Mouse (Mus musculus) forebrain, postnatal 0 days (tissue): ENCODE data around the gene 4930404N11Rik. TPM values are rescaled to one million over a fixed set of nuclear protein-coding genes. Genes with fewer than 3 reads are reported as not detected.

Source experiments
- ATAC-seq: fragments of 200-750 bp; cut with Nextera tagmentation; 2 replicates; pipeline ENCODE4 v1.8.0; 2017; ENCODE audit warnings: mild to moderate bottlenecking, moderate library complexity
- DNase-seq: peaks from one replicate; pipeline ENCODE4 v3.0.0-alpha.2; 2015
- H3K27ac ChIP-seq: fragments of 300-500 bp; sonication (generic); 2 replicates; pipeline ENCODE4 v1.5.1; 2014; ENCODE audit warnings: low read depth, mild to moderate bottlenecking, antibody characterized with exemption, low read length, moderate library complexity, mixed read lengths
- H3K27me3 ChIP-seq: fragments of 300-500 bp; sonication (generic); 2 replicates; pipeline ENCODE4 v1.6.1; 2014; ENCODE audit warnings: mild to moderate bottlenecking, low read length, mixed read lengths; ENCODE audit not compliant: insufficient read depth
- H3K36me3 ChIP-seq: fragments of 300-500 bp; sonication (generic); 2 replicates; pipeline ENCODE4 v1.6.1; 2014; ENCODE audit warnings: mild to moderate bottlenecking, moderate library complexity; ENCODE audit not compliant: insufficient read depth
- H3K4me1 ChIP-seq: fragments of 300-500 bp; sonication (generic); 2 replicates; pipeline ENCODE4 v1.6.1; 2014; ENCODE audit warnings: antibody characterized with exemption; ENCODE audit not compliant: insufficient read depth
- H3K4me2 ChIP-seq: fragments of 300-500 bp; sonication (generic); 2 replicates; pipeline ENCODE4 v1.6.1; 2014; ENCODE audit warnings: low read depth, mild to moderate bottlenecking, moderate library complexity
- H3K4me3 ChIP-seq: fragments of 300-500 bp; sonication (generic); 2 replicates; pipeline ENCODE4 v1.5.1; 2014; ENCODE audit warnings: low read depth, low read length, mixed read lengths
- H3K9ac ChIP-seq: fragments of 300-500 bp; sonication (generic); 2 replicates; pipeline ENCODE4 v1.6.1; 2014; ENCODE audit warnings: mild to moderate bottlenecking
- H3K9me3 ChIP-seq: fragments of 300-500 bp; sonication (generic); 2 replicates; pipeline ENCODE4 v1.6.1; 2016; ENCODE audit warnings: low read length
- CTCF ChIP-seq: sonication (generic); IDR thresholded peaks from 2 replicates; pipeline ENCODE4 v1.5.1; 2016; ENCODE audit warnings: antibody characterized with exemption, control low read depth, low read depth
- WGBS: fragments of 180-500 bp; shearing (Covaris S2); extraction: QIAGEN DNeasy Blood & Tissue Kit; methylation state at CpG from one replicate; pipeline ENCODE4 v1.1.7; 2014; 5-methylcytosine and 5-hydroxymethylcytosine counted together
- polyA plus RNA-seq: library from polyadenylated mRNA; unstranded; fragments of >200 nt; fragmentation: Nextera tagmentation; extraction: Ambion mirVana; gene quantifications from 2 replicates; pipeline ENCODE4 v1.2.1, GENCODE M21; 2015
- total RNA-seq: library from RNA; depleted of rRNA; stranded (reverse); fragments of >200 nt; gene quantifications from 2 replicates; pipeline ENCODE4 v1.2.3, GENCODE M21; 2014

The 4930404N11Rik gene
- total and polyA plus RNA-seq, 2 experiments from 2014 or later = 0.16 TPM; not detected in 1

GRCm38 (mm10) chr10:81340551-81341332, 24.9 kb downstream of the 4930404N11Rik start:
- Histone ChIP-seq H3K36me3 (no peaks in the 10 kb centered on the region), H3K9ac (no peak overlapping the region), H3K4me3 (no peak overlapping the region), H3K4me1 (no peaks in the 10 kb centered on the region), H3K27ac (no peak overlapping the region), H3K9me3 (no peaks in the 10 kb centered on the region), H3K4me2 (no peak overlapping the region), H3K27me3 (peaks cover 36% of the 10 kb centered on the region)
- 42% methylated on average over 17 of the region's 17 CpGs for WGBS
- DNase-seq (no peak), ATAC-seq (no peak)
- no peak for TF ChIP-seq CTCF

- Histone ChIP-seq H3K27ac (no peak overlapping the region), H3K4me3 (no peak overlapping the region), H3K27me3 (peaks cover 6% of the 10 kb centered on the region), H3K9me3 (no peaks in the 10 kb centered on the region), H3K4me1 (no peaks in the 10 kb centered on the region), H3K4me2 (no peak overlapping the region), H3K36me3 (no peaks in the 10 kb centered on the region), H3K9ac (no peak overlapping the region)
- 100% methylated on average over 4 of the region's 4 CpGs for WGBS
- ATAC-seq (no peak), DNase-seq (no peak)
- no peak for TF ChIP-seq CTCF
Measured at GRCm38 (mm10) chr10:81336558-81336957, 29.1 kb downstream of the 4930404N11Rik start.

GRCm38 (mm10) chr10:81335393-81336340, 29.9 kb downstream of the 4930404N11Rik start:
- DNase-seq (no peak), ATAC-seq (no peak)
- 43% methylated on average over 17 of the region's 19 CpGs for WGBS
- Histone ChIP-seq H3K4me1 (no peaks in the 10 kb centered on the region), H3K27ac (no peak overlapping the region), H3K4me2 (no peak overlapping the region), H3K9ac (no peak overlapping the region), H3K27me3 (no peaks in the 10 kb centered on the region), H3K36me3 (no peaks in the 10 kb centered on the region), H3K9me3 (no peaks in the 10 kb centered on the region), H3K4me3 (no peak overlapping the region)
- TF ChIP-seq CTCF = no peak

GRCm38 (mm10) chr10:81334324-81334723, 31.3 kb downstream of the 4930404N11Rik start:
- Histone ChIP-seq H3K4me3 (no peak overlapping the region), H3K27me3 (no peaks in the 10 kb centered on the region), H3K9me3 (no peaks in the 10 kb centered on the region), H3K9ac (no peak overlapping the region), H3K4me1 (no peaks in the 10 kb centered on the region), H3K27ac (no peak overlapping the region), H3K4me2 (no peak overlapping the region), H3K36me3 (no peaks in the 10 kb centered on the region)
- ATAC-seq (no peak), DNase-seq (no peak)
- TF ChIP-seq CTCF = no peak
- WGBS = 66% methylated on average over 11 of the region's 11 CpGs

GRCm38 (mm10) chr10:81332277-81332676, 33.3 kb downstream of the 4930404N11Rik start:
- WGBS = 22% methylated on average over 29 of the region's 29 CpGs
- H3K4me1 ChIP-seq = no peaks in the 10 kb centered on the region
- H3K27ac ChIP-seq = no peak overlapping the region
- H3K9ac ChIP-seq = no peak overlapping the region
- no peaks in the 10 kb centered on the region for H3K27me3 ChIP-seq
- no peaks in the 10 kb centered on the region for H3K9me3 ChIP-seq
- no peak overlapping the region for H3K4me2 ChIP-seq
- ATAC-seq (no peak), DNase-seq (no peak)
- peaks cover 5% of the 10 kb centered on the region for H3K36me3 ChIP-seq
- no peak for TF ChIP-seq CTCF
- no peak overlapping the region for H3K4me3 ChIP-seq

- H3K27me3 ChIP-seq = no peaks in the 10 kb centered on the region
- H3K27ac ChIP-seq = no peak overlapping the region
- no peaks in the 10 kb centered on the region for H3K9me3 ChIP-seq
- H3K4me2 ChIP-seq = no peak overlapping the region
- DNase-seq (no peak), ATAC-seq (no peak)
- no peaks in the 10 kb centered on the region for H3K4me1 ChIP-seq
- H3K9ac ChIP-seq = no peak overlapping the region
- peaks cover 28% of the 10 kb centered on the region for H3K36me3 ChIP-seq
- WGBS = 68% methylated on average over 4 of the region's 4 CpGs
- TF ChIP-seq CTCF = no peak
- H3K4me3 ChIP-seq = no peak overlapping the region
Measured at GRCm38 (mm10) chr10:81330007-81330406, 35.6 kb downstream of the 4930404N11Rik start.
